In the genomic region with DNA sequence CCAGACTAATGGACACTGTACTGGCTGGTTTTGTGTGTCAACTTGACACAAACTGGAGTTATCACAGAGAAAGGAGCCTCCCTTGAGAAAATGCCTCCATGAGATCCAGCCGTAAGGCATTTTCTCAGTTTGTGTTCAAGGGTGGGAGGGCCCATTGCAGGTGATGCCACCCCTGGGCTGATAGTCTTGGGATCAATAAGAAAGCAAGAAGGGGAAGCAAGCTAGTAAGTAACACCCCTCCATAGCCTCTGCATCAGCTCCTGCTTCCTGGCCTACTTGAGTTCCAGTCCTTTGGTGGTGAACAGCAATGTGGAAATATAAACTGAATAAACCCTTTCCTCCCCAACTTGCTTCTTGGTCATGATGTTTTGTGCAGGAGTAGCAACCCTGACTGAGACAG, we compare ENCODE assay signal across 30 mouse cellular contexts. TPM values are rescaled to one million over a fixed set of nuclear protein-coding genes. Genes with fewer than 3 reads are reported as not detected.
"Had no signal": no experiment of that assay in that cellular context is flagged by ENCODE, and none has a peak within 500 bp of the region (broad histone marks: within the 10 kb centered on the region; RNA-seq: fewer than 3 reads in every experiment).

No protein-coding gene starts in this region.

RNA-seq across cellular contexts. Expression of a gene that starts 1.6 kb away (rescaled TPM):
- polyA plus RNA-seq: limb, embryonic 10.5 days; limb, embryonic 11.5 days; limb, embryonic 12.5 days; limb, embryonic 13.5 days; limb, embryonic 14.5 days; limb, embryonic 15.5 days; liver, embryonic 11.5 days; liver, embryonic 12.5 days; liver, embryonic 13.5 days; liver, embryonic 14.5 days; liver, embryonic 15.5 days; liver, embryonic 16.5 days; liver, postnatal 0 days; lung, embryonic 14.5 days; lung, embryonic 15.5 days; lung, embryonic 16.5 days; lung, postnatal 0 days; macrophage; midbrain, embryonic 10.5 days; midbrain, embryonic 11.5 days; midbrain, embryonic 12.5 days; midbrain, embryonic 13.5 days; midbrain, embryonic 14.5 days; midbrain, embryonic 15.5 days; midbrain, embryonic 16.5 days; myocyte; neural tube, embryonic 11.5 days had no signal

RNA-seq across cellular contexts. Expression of a gene that starts 6.4 kb away (rescaled TPM):
- polyA plus RNA-seq: limb, embryonic 10.5 days; limb, embryonic 11.5 days; limb, embryonic 12.5 days; limb, embryonic 13.5 days; limb, embryonic 14.5 days; limb, embryonic 15.5 days; liver, adult 2 months; liver, embryonic 11.5 days; liver, embryonic 12.5 days; liver, embryonic 13.5 days; liver, embryonic 14.5 days; liver, embryonic 15.5 days; liver, postnatal 0 days; lung, adult 2 months; lung, embryonic 16.5 days; lung, postnatal 0 days; macrophage; midbrain, embryonic 10.5 days; midbrain, embryonic 11.5 days; midbrain, embryonic 12.5 days; midbrain, embryonic 13.5 days; midbrain, embryonic 14.5 days; midbrain, embryonic 15.5 days; midbrain, embryonic 16.5 days; midbrain, postnatal 0 days; myocyte; neural tube, embryonic 11.5 days had no signal

RNA-seq across cellular contexts. Expression of a gene that starts 22.1 kb away (rescaled TPM):
- polyA plus RNA-seq: liver, adult 2 months; macrophage; myocyte had no signal

RNA-seq across cellular contexts. Expression of a gene that starts 24.5 kb away (rescaled TPM):
- polyA plus RNA-seq: liver, adult 2 months; macrophage; myocyte had no signal

RNA-seq across cellular contexts. Expression of a gene that starts 51.2 kb away (rescaled TPM):
- polyA plus RNA-seq: liver, embryonic 12.5 days; liver, embryonic 13.5 days; macrophage had no signal
